Mouse (Mus musculus): ENCODE results near the gene Ube2a.

DNA sequence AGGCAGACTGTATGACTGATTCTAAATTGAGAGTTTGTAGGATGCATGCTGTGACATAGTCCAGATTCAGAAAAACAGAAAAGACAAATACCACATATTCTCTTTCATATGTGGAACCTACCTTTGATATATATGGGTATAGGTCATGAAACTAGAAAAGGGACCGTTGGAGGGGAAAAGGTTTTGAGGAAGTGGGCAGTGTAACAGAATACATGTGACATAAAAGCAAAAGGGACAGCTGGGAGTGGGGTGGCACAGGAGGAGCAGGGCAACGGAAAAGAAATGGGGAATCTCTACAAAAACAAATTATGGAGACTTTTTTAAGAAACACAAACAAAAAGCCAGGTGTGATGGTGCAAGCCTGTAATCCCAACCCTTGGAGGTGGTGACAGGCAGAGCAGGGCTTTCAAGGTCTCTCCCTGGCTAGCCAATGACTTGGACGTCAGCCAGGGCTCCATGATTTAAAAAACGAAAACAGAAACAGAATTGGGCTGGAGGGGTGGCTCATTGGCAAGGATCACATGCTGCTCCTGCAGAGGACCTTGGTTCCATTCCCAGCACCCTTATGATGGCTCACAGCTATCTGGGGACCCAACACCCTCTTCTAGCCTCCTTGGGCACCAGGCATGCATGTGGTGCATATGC lies 30.2 kb upstream of the Ube2a start:
- TF ChIP-seq TAL1 (IDR thresholded peaks at IDR 0.05; ENCODE audit: low read length) (no peak), GATA1 (IDR thresholded peaks at IDR 0.05; ENCODE audit: low read length) (no peak)

All from erythroblast, embryonic 14.5 days (primary cell).